Comparison of ENCODE assay signal across 35 mouse cellular contexts in the genomic region with DNA sequence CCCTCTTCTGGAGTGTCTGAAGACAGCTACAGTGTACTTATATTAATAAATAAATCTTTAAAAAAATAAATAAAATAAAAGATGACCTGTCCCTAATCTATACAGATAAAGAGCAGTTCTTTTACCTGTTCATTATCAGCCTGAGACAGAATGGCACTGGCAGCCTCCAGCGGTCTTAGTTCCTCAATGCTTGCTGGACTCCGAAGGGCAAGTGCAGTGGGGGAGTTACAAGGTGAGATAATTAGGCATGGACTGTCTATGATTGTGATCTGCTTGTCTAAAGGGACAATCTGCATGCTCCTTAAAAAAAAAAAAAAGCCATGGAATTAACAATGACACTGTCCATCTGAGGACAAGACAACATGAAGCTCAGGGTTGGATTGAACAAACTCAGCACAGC.
"Had no signal": no experiment of that assay in that cellular context is flagged by ENCODE, and none has a peak within 500 bp of the region (broad histone marks: within the 10 kb centered on the region; RNA-seq: fewer than 3 reads in every experiment).

No protein-coding gene starts in this region.

- H3K27ac ChIP-seq: heart, embryonic 10.5 days; heart, embryonic 13.5 days; heart, embryonic 15.5 days; hindbrain, embryonic 10.5 days; hindbrain, embryonic 12.5 days; hindbrain, embryonic 13.5 days; hindbrain, embryonic 14.5 days; hindbrain, embryonic 15.5 days; hindbrain, postnatal 0 days; intestine, embryonic 15.5 days; kidney, embryonic 15.5 days; kidney, postnatal 0 days; layer of hippocampus, adult 2 months had no signal

- H3K9me3 ChIP-seq: heart, embryonic 10.5 days; heart, embryonic 12.5 days; heart, embryonic 13.5 days; heart, embryonic 15.5 days; hindbrain, embryonic 10.5 days; hindbrain, embryonic 12.5 days; hindbrain, embryonic 13.5 days; hindbrain, embryonic 15.5 days; intestine, embryonic 15.5 days; kidney, embryonic 15.5 days had no signal

- DNase-seq: heart, postnatal 10 days; heart, postnatal 14 days; heart, postnatal 36 days; heart, postnatal 4 days; kidney, adult 11 months; kidney, adult 18-20 months; kidney, adult 2 months; kidney, adult 8-10 months; kidney, adult 9 months; kidney, postnatal 10 days; kidney, postnatal 14 days; kidney, postnatal 25 days; kidney, postnatal 36 days; kidney, postnatal 4 days; layer of hippocampus, adult 9-11 months; layer of hippocampus, postnatal 36 days had no signal

- H3K4me3 ChIP-seq: heart, embryonic 10.5 days; heart, embryonic 12.5 days; heart, embryonic 13.5 days; heart, embryonic 15.5 days; hindbrain, embryonic 10.5 days; hindbrain, embryonic 12.5 days; hindbrain, embryonic 13.5 days; hindbrain, embryonic 15.5 days; intestine, embryonic 15.5 days; kidney, embryonic 15.5 days; layer of hippocampus, adult 2 months had no signal

- H3K4me1 ChIP-seq: intestine, embryonic 15.5 days had no signal

- ATAC-seq: hindbrain, embryonic 16.5 days; hindbrain, postnatal 0 days; inflammation-experienced regulatory T-cells, adult 6 months; intestine, embryonic 15.5 days; intestine, embryonic 16.5 days; intestine, postnatal 0 days had no signal

- H3K27me3 ChIP-seq: heart, embryonic 12.5 days; heart, embryonic 13.5 days; heart, embryonic 15.5 days; hindbrain, embryonic 12.5 days; hindbrain, embryonic 13.5 days; hindbrain, embryonic 15.5 days; intestine, embryonic 15.5 days; kidney, embryonic 15.5 days had no signal

- H3K4me2 ChIP-seq: heart, embryonic 11.5 days; heart, embryonic 12.5 days; heart, embryonic 13.5 days; heart, embryonic 15.5 days; hindbrain, embryonic 12.5 days; hindbrain, embryonic 13.5 days; hindbrain, embryonic 14.5 days; hindbrain, embryonic 15.5 days; intestine, embryonic 15.5 days; kidney, embryonic 15.5 days had no signal

- H3K9ac ChIP-seq: heart, embryonic 12.5 days; heart, embryonic 13.5 days; heart, embryonic 15.5 days; hindbrain, embryonic 12.5 days; hindbrain, embryonic 13.5 days; hindbrain, embryonic 14.5 days; hindbrain, embryonic 15.5 days; intestine, embryonic 15.5 days; kidney, embryonic 15.5 days had no signal
